Mouse (Mus musculus): ENCODE data around the gene Urm1. TPM values are rescaled to one million over a fixed set of nuclear protein-coding genes. Genes with fewer than 3 reads are reported as not detected.

Urm1 gene
- total and polyA plus RNA-seq, 3 experiments, result 15.2 to 43.5 (median 19.9) TPM

DNA sequence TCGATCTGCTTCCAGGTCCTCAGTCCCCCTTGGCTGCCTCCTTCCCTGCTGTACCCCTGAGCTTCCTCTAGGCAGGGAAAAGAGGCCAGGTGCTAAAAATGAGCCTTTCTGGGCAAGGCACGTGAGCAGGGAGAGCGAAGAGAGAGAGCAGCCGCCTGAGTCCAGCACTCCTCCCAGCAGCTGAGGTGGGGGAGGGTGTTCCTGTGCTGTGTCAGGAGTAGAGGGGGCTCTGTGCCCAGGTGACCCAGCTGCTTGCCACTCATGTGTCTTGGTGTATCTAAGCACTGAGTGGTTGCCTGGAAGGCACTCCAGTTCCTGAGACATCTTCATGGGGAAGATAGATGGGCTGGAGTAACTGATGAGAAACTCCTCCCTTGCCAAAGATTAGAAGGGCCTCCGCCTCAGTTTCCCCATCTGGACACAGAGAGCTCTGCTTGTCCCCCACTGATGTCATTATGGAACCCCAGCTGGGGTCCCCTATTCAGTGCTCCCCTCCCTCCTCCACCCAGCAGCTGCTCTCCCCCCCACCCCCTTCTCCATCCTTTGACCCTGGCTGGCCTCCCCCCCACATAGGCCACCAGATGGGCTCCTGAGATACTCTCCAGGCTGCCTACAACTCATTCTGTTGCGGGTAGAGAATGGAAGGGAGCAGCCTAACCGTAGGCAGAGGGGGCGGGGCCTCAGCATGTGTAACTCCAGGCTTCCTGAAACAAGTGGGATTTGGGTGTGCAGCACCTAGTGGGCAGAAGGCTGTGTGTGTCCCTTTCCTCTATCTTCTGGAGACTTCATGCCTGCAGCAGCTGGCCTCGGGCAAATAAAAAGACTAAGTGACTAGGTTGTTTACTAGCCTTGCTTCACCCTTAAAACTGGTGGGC lies 23.6 kb downstream of the Urm1 start:
- H3K36me3 ChIP-seq (replicated peaks), result peaks cover 96% of the 10 kb centered on the region
- ATAC-seq (ENCODE audit: extremely low read depth, insufficient number of reproducible peaks, low FRiP score, poor library complexity, severe bottlenecking) (no peak), DNase-seq (ENCODE audit: low spot score) (no peak)
- H3K4me1 ChIP-seq (ENCODE audit: insufficient read depth, low read depth, low read length), result 0 out of 2 replicates have a peak, but pooled peaks cover 2% of the 10 kb centered on the region
- H3K4me3 ChIP-seq (ENCODE audit: low read depth, low read length), result no peak overlapping the region
- no peak for TF ChIP-seq TAL1 (conservative IDR thresholded peaks at IDR 0.05; ENCODE audit: low read depth, low read length)
- TF ChIP-seq CTCF (IDR thresholded peaks at IDR 0.05; ENCODE audit: low read depth, low read length), result no peak
- no peak for TF ChIP-seq GATA1 (IDR thresholded peaks at IDR 0.05; ENCODE audit: borderline replicate concordance, low read length)
- TF ChIP-seq GATA2 (IDR thresholded peaks at IDR 0.05; ENCODE audit: borderline replicate concordance, low read depth, low read length), result no peak
- TF ChIP-seq POLR2AphosphoS5 (IDR thresholded peaks at IDR 0.05; ENCODE audit: insufficient replicate concordance, low read depth, low read length), result no peak
- no peaks in the 10 kb centered on the region for H3K27me3 ChIP-seq (ENCODE audit: insufficient read depth, low read length)
- peaks cover 2% of the 10 kb centered on the region; the same call in 1 of the 2 replicates for H3K9me3 ChIP-seq (replicated peaks)

DNA sequence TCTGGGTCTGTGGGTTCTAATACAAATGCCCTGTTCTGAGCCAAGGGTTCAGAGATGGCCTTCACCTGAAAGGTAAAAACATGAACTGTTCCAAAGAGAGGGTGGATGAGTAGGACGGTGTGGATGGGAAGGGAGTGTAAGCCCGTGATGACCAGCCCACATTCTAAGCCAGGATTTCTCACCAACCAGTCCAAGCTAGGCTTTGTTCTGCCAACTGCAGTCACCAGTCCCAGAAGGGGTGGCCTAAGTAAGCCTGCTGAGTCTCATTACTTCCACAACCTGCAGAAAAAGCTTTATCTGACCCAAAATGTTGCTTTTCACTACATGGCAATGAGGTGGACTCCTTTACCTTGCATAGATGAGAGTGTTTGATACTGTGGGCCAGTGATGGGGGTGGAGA lies 24.2 kb downstream of the Urm1 start:
- TF ChIP-seq TAL1 (conservative IDR thresholded peaks at IDR 0.05; ENCODE audit: low read depth, low read length), result no peak
- no peak for TF ChIP-seq GATA1 (IDR thresholded peaks at IDR 0.05; ENCODE audit: borderline replicate concordance, low read length)
- no peak for TF ChIP-seq POLR2AphosphoS5 (IDR thresholded peaks at IDR 0.05; ENCODE audit: insufficient replicate concordance, low read depth, low read length)
- no peak for TF ChIP-seq CTCF (IDR thresholded peaks at IDR 0.05; ENCODE audit: low read depth, low read length)
- no peak overlapping the region for H3K4me3 ChIP-seq (ENCODE audit: low read depth, low read length)
- DNase-seq (ENCODE audit: low spot score) (no peak), ATAC-seq (ENCODE audit: extremely low read depth, insufficient number of reproducible peaks, low FRiP score, poor library complexity, severe bottlenecking) (no peak)
- H3K9me3 ChIP-seq (replicated peaks), result peaks cover 2% of the 10 kb centered on the region; the same call in 1 of the 2 replicates
- H3K27me3 ChIP-seq (ENCODE audit: insufficient read depth, low read length), result no peaks in the 10 kb centered on the region
- H3K4me1 ChIP-seq (ENCODE audit: insufficient read depth, low read depth, low read length), result 0 out of 2 replicates have a peak, but pooled peaks cover 2% of the 10 kb centered on the region
- peaks cover 96% of the 10 kb centered on the region for H3K36me3 ChIP-seq (replicated peaks)

DNA sequence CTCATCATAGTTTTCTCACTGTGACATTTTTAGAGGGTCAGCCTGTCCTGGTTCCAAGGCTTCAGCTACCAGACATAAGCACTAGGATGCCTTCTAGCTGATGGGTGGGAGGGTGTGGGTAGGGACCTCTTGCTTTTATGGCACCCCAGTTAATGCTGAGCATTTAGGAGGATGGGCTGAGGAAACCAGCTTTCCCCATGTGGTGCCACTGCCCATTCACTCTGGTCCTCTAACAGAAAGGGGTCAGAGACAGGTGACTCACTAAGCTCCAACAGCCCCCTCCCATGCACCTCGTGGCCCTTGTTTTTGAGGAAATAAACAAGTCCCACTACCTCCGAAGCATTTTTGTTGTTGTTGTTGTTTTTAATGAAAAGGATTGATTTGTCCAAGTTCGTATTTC lies 24.8 kb downstream of the Urm1 start:
- peaks cover 2% of the 10 kb centered on the region; the same call in 1 of the 2 replicates for H3K9me3 ChIP-seq (replicated peaks)
- peaks cover 2% of the 10 kb centered on the region for H3K4me1 ChIP-seq (ENCODE audit: insufficient read depth, low read depth, low read length)
- H3K36me3 ChIP-seq (replicated peaks), result peaks cover 92% of the 10 kb centered on the region
- TF ChIP-seq TAL1 (conservative IDR thresholded peaks at IDR 0.05; ENCODE audit: low read depth, low read length), result no peak
- TF ChIP-seq POLR2AphosphoS5 (IDR thresholded peaks at IDR 0.05; ENCODE audit: insufficient replicate concordance, low read depth, low read length), result no peak
- no peak for TF ChIP-seq GATA1 (IDR thresholded peaks at IDR 0.05; ENCODE audit: borderline replicate concordance, low read length)
- no peak for TF ChIP-seq CTCF (IDR thresholded peaks at IDR 0.05; ENCODE audit: low read depth, low read length)
- no peak for TF ChIP-seq GATA2 (IDR thresholded peaks at IDR 0.05; ENCODE audit: borderline replicate concordance, low read depth, low read length)
- H3K27me3 ChIP-seq (ENCODE audit: insufficient read depth, low read length), result no peaks in the 10 kb centered on the region
- ATAC-seq (ENCODE audit: extremely low read depth, insufficient number of reproducible peaks, low FRiP score, poor library complexity, severe bottlenecking), result no peak
- DNase-seq (ENCODE audit: low spot score), result no peak
- no peak overlapping the region for H3K4me3 ChIP-seq (ENCODE audit: low read depth, low read length)

DNA sequence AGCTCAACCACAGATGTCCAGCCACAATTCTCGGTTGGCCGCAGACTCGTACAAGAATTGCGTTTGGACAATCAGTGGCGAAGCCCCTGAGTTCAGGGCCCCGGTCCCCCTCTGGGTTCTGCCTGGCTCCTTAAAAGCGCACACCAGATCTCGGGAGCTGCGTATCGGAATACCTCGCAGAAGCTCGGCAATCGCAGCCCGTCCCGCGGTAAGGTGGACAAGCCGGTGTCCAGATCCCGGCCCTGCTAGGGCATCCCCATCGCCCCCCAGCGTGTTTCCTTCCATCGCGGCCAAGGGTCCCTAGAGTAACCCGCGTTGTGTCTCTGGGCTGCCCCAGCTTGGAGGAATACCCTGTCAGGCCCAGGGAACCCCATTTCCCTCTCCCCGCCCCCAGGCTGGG lies 25.8 kb downstream of the Urm1 start:
- no peak for TF ChIP-seq CTCF (IDR thresholded peaks at IDR 0.05; ENCODE audit: low read depth, low read length)
- TF ChIP-seq POLR2AphosphoS5 (IDR thresholded peaks at IDR 0.05; ENCODE audit: insufficient replicate concordance, low read depth, low read length), result no peak
- TF ChIP-seq GATA2 (IDR thresholded peaks at IDR 0.05; ENCODE audit: borderline replicate concordance, low read depth, low read length), result no peak
- no peak for TF ChIP-seq TAL1 (conservative IDR thresholded peaks at IDR 0.05; ENCODE audit: low read depth, low read length)
- TF ChIP-seq GATA1 (IDR thresholded peaks at IDR 0.05; ENCODE audit: borderline replicate concordance, low read length), result no peak
- H3K4me3 ChIP-seq (ENCODE audit: low read depth, low read length), result no peak overlapping the region
- H3K4me1 ChIP-seq (ENCODE audit: insufficient read depth, low read depth, low read length), result peaks cover 6% of the 10 kb centered on the region
- no peaks in the 10 kb centered on the region for H3K27me3 ChIP-seq (ENCODE audit: insufficient read depth, low read length)
- peaks cover 82% of the 10 kb centered on the region for H3K36me3 ChIP-seq (replicated peaks)
- peaks cover 2% of the 10 kb centered on the region; the same call in 1 of the 2 replicates for H3K9me3 ChIP-seq (replicated peaks)
- DNase-seq (ENCODE audit: low spot score), result no peak
- ATAC-seq (ENCODE audit: extremely low read depth, insufficient number of reproducible peaks, low FRiP score, poor library complexity, severe bottlenecking), result no peak

DNA sequence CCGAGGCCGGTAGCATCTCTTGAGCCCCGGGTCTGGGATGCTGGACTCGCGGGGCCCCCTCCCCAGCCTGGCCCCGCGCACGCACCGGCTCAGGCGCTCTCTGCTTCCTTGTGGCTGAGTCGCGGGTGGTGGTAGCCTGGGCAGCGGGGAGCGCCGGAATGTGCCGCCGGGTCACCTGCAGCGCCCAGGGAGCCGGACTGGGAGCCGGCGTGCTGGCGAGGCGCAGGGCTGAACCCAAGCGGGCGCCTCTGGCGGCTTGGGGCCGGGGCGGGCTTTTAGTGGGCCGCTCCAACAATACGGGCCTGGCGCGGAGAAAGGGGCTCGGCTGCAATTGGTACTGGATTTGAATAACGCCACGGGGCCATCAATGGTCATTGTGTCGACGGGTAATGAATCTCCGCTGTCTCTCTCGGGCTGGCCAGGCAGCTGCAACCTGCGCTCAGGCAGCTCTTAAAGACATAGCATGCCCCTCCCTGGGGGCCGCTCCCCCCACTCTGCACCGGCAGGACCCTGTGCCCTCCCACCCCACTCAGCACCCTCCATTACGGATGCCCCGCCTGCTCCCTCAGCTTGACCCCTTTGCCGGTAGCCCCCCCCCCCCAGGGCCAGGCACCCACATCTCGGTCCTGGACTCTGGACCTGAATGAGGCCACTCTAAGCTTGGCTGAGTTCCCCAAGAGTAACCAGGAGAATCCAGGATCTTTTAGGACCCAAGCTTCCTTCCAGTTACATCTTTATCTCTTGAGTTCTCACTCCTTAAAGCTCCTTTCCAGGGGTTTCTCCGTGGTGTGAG lies 26.4 kb downstream of the Urm1 start:
- ATAC-seq (ENCODE audit: extremely low read depth, insufficient number of reproducible peaks, low FRiP score, poor library complexity, severe bottlenecking) (no peak), DNase-seq (ENCODE audit: low spot score) (no peak)
- Histone ChIP-seq H3K27me3 (ENCODE audit: insufficient read depth, low read length) (no peaks in the 10 kb centered on the region), H3K4me1 (ENCODE audit: insufficient read depth, low read depth, low read length) (peaks cover 6% of the 10 kb centered on the region), H3K36me3 (replicated peaks) (peaks cover 76% of the 10 kb centered on the region), H3K9me3 (replicated peaks) (peaks cover 2% of the 10 kb centered on the region; the same call in 1 of the 2 replicates), H3K4me3 (ENCODE audit: low read depth, low read length) (no peak overlapping the region)
- TF ChIP-seq POLR2AphosphoS5 (IDR thresholded peaks at IDR 0.05; ENCODE audit: insufficient replicate concordance, low read depth, low read length) (no peak), GATA2 (IDR thresholded peaks at IDR 0.05; ENCODE audit: borderline replicate concordance, low read depth, low read length) (no peak), CTCF (IDR thresholded peaks at IDR 0.05; ENCODE audit: low read depth, low read length) (no peak), GATA1 (IDR thresholded peaks at IDR 0.05; ENCODE audit: borderline replicate concordance, low read length) (no peak), TAL1 (conservative IDR thresholded peaks at IDR 0.05; ENCODE audit: low read depth, low read length) (no peak)

DNA sequence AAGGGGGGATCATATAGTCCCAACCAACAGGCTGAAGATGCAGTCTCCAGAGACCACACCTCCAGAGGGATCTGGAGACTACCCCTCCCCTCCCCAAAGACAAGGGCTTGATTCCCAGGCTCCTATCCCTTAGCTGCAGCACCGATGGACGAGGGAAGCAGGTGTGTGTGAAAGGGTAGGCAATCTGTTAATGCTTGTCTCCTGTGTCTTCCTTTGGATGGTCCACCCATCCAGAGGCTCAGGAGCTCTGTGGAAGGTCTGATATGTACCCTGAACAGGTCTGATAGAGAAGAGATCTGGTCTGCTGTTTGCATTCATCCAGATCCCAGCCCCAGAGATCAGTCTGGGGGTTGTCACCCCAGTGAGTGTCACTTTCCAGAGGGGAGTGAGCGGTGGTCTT lies 27.0 kb downstream of the Urm1 start:
- H3K36me3 ChIP-seq (replicated peaks), result peaks cover 69% of the 10 kb centered on the region

More for the DNA sequence above, 27.0 kb downstream of the Urm1 start:
- TF ChIP-seq POLR2AphosphoS5 (IDR thresholded peaks at IDR 0.05; ENCODE audit: insufficient replicate concordance, low read depth, low read length), result no peak
- no peak for TF ChIP-seq CTCF (IDR thresholded peaks at IDR 0.05; ENCODE audit: low read depth, low read length)
- TF ChIP-seq GATA1 (IDR thresholded peaks at IDR 0.05; ENCODE audit: borderline replicate concordance, low read length), result no peak
- TF ChIP-seq TAL1 (conservative IDR thresholded peaks at IDR 0.05; ENCODE audit: low read depth, low read length), result no peak
- TF ChIP-seq GATA2 (IDR thresholded peaks at IDR 0.05; ENCODE audit: borderline replicate concordance, low read depth, low read length), result no peak
- H3K4me3 ChIP-seq (ENCODE audit: low read depth, low read length), result no peak overlapping the region
- ATAC-seq (ENCODE audit: extremely low read depth, insufficient number of reproducible peaks, low FRiP score, poor library complexity, severe bottlenecking), result no peak
- H3K27me3 ChIP-seq (ENCODE audit: insufficient read depth, low read length), result peaks cover 1% of the 10 kb centered on the region
- H3K4me1 ChIP-seq (ENCODE audit: insufficient read depth, low read depth, low read length), result peaks cover 6% of the 10 kb centered on the region
- H3K9me3 ChIP-seq (replicated peaks), result peaks cover 2% of the 10 kb centered on the region; the same call in 1 of the 2 replicates
- no peak for DNase-seq (ENCODE audit: low spot score)
